Mouse (Mus musculus): Measurements from ENCODE around the gene Gm13090.

Gene Gm13090

GRCm38 (mm10) chr4:151114574-151114973, 25.2 kb downstream of the Gm13090 start:
- no peak for TF ChIP-seq GATA4 (IDR thresholded peaks at IDR 0.05; ENCODE audit: insufficient replicate concordance, low read length)

- no peak for TF ChIP-seq GATA4 (IDR thresholded peaks at IDR 0.05; ENCODE audit: insufficient replicate concordance, low read length)
Measured at GRCm38 (mm10) chr4:151118883-151119282, 29.5 kb downstream of the Gm13090 start.

GRCm38 (mm10) chr4:151127636-151128548, 38.5 kb downstream of the Gm13090 start:
- TF ChIP-seq GATA4 (IDR thresholded peaks at IDR 0.05; ENCODE audit: insufficient replicate concordance, low read length) = no peak

- no peak for TF ChIP-seq GATA4 (IDR thresholded peaks at IDR 0.05; ENCODE audit: insufficient replicate concordance, low read length)
Measured at GRCm38 (mm10) chr4:151128641-151129541, 39.5 kb downstream of the Gm13090 start.

GRCm38 (mm10) chr4:151129725-151130557, 40.6 kb downstream of the Gm13090 start:
- no peak for TF ChIP-seq GATA4 (IDR thresholded peaks at IDR 0.05; ENCODE audit: insufficient replicate concordance, low read length)

DNA sequence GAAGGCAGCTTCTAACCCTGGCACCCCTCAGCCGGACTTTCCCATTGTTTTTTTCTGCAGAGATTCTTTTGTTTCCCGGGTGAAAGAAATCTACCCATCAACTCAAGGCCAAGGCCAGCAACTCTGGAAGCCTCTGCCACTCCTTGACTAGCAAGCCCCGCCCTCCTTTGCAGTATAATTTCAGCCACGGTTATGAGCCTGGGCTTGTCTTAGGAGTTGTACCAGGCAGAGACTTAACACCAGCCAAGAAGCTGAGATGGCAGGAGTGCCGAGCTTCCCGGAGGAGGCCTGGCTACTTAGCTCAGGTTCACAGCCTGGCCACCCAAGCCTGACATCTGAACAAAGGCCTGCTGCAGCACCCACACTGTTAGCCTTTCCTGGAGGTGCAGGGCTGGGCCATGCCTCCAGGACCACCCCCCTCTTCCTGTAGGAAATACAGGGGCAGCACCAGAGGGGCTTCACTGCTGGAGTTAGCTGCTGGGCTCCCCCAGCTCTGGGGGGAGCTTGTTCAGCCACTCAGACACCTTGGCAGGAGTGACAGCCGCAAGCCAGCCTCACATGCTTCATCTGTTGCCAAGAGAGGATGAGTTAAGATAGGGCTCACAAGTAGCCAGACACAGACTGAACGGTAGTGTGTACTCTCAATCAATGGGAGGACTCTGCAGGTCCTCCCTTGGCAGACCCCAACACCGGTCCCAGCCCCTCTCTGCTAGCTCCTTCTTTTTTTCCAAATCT, 41.6 kb downstream of the Gm13090 start:
- TF ChIP-seq GATA4 (IDR thresholded peaks at IDR 0.05; ENCODE audit: insufficient replicate concordance, low read length) = no peak

- no peak for TF ChIP-seq GATA4 (IDR thresholded peaks at IDR 0.05; ENCODE audit: insufficient replicate concordance, low read length)
Measured at GRCm38 (mm10) chr4:151132493-151132892, 43.1 kb downstream of the Gm13090 start.

DNA sequence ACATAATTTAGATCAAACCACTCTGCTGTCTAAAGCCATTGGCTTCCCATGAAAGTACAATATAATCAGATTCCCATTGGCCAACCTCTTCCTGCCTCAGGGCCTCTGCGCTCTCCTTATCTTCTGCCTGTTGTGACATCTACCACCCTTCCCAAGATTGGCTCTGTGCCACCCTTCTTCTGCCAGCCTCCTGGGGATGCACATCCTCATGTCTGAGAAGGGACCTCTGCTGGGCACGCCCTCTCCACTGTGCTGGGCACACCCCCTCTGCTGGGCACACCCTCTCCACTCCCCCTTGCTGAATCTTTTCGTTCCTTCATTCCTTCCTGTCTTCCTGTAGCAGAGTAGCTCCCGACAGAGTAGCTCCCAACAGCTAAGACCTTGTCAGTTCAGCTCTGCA, 44.4 kb downstream of the Gm13090 start:
- TF ChIP-seq GATA4 (IDR thresholded peaks at IDR 0.05; ENCODE audit: insufficient replicate concordance, low read length) = no peak

GRCm38 (mm10) chr4:151135491-151135890, 46.1 kb downstream of the Gm13090 start:
- TF ChIP-seq GATA4 (IDR thresholded peaks at IDR 0.05; ENCODE audit: insufficient replicate concordance, low read length) = no peak

GRCm38 (mm10) chr4:151137701-151138100, 48.3 kb downstream of the Gm13090 start:
- TF ChIP-seq GATA4 (IDR thresholded peaks at IDR 0.05; ENCODE audit: insufficient replicate concordance, low read length) = no peak

GRCm38 (mm10) chr4:151138135-151138534, 48.8 kb downstream of the Gm13090 start:
- TF ChIP-seq GATA4 (IDR thresholded peaks at IDR 0.05; ENCODE audit: insufficient replicate concordance, low read length) = no peak

- TF ChIP-seq GATA4 (IDR thresholded peaks at IDR 0.05; ENCODE audit: insufficient replicate concordance, low read length) = no peak
Measured at GRCm38 (mm10) chr4:151138586-151138985, 49.2 kb downstream of the Gm13090 start.

DNA sequence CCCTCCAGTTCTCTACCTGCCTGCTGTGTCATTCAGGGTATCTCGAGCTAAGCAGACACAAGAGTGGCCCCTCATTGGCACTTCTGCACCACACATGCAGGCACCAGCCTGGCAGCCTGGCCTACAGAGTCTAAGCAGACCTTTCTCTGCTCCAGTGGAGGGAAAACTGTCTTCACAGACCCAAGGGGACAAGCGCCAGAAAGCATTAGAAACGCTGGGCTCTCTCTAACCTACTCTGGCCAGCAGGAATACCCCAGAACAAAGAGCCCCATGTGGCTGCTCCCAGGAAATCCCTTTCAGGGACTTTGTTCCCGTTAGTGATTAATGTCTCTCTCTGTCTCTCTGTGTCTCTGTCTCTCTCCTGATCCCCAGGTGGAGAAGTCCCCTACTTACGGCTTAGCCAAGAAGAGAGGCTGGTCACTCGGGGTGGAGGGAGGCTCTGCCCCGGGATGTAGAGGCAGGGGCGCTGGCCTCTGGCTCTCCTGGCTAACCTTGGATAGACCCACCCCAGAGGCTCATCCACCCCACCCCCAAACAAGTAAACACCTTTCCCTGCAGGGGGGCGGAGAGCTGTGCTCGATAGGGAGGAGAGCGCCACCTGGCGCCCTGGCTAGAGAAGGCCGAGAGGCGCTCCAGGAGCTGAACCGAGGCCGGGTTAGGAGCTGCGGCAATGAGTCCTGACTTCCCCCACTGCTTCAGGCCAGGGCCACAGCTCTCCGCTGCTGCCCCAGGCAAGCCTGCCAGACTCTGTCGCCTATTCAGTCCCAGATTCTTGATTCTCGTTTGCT, 49.9 kb downstream of the Gm13090 start:
- TF ChIP-seq GATA4 (IDR thresholded peaks at IDR 0.05; ENCODE audit: insufficient replicate concordance, low read length) = no peak
